Mouse (Mus musculus) embryonic facial prominence, embryonic 13.5 days (tissue): ENCODE data around the gene Prr12. TPM values are rescaled to one million over a fixed set of nuclear protein-coding genes. Genes with fewer than 3 reads are reported as not detected.
A peak's percentile ranks its signal among the peaks of the same experiment; 100 is the strongest.

Source experiments
- ATAC-seq: fragments of 200-750 bp; cut with Nextera tagmentation; 2 replicates; pipeline ENCODE4 v1.8.0; 2017; ENCODE audit warnings: low read depth; ENCODE audit not compliant: insufficient number of reproducible peaks, insufficient read depth, low FRiP score, low TSS enrichment
- H3K27ac ChIP-seq: fragments of 300-500 bp; sonication (generic); 2 replicates; pipeline ENCODE4 v1.5.1; 2015; ENCODE audit warnings: moderate library complexity, mild to moderate bottlenecking, inconsistent platforms
- H3K27me3 ChIP-seq: fragments of 300-500 bp; sonication (generic); 2 replicates; pipeline ENCODE4 v1.6.1; 2015; ENCODE audit warnings: mild to moderate bottlenecking, inconsistent platforms
- H3K36me3 ChIP-seq: fragments of 300-500 bp; sonication (generic); 2 replicates; pipeline ENCODE4 v1.6.1; 2015; ENCODE audit warnings: mild to moderate bottlenecking, inconsistent platforms
- H3K4me1 ChIP-seq: fragments of 300-500 bp; sonication (generic); 2 replicates; pipeline ENCODE4 v1.6.1; 2015; ENCODE audit warnings: inconsistent platforms
- H3K4me2 ChIP-seq: fragments of 300-500 bp; sonication (generic); 2 replicates; pipeline ENCODE4 v1.6.1; 2015; ENCODE audit warnings: moderate library complexity, mild to moderate bottlenecking, inconsistent platforms
- H3K4me3 ChIP-seq: fragments of 300-500 bp; sonication (generic); 2 replicates; pipeline ENCODE4 v1.5.1; 2015; ENCODE audit warnings: mild to moderate bottlenecking, inconsistent platforms
- H3K9ac ChIP-seq: fragments of 300-500 bp; sonication (generic); 2 replicates; pipeline ENCODE4 v1.6.1; 2015; ENCODE audit warnings: mild to moderate bottlenecking, inconsistent platforms
- H3K9me3 ChIP-seq: fragments of 300-500 bp; sonication (generic); 2 replicates; pipeline ENCODE4 v1.6.1; 2016; ENCODE audit warnings: inconsistent platforms
- WGBS: fragments of 180-500 bp; shearing (Covaris S2); methylation state at CpG from one replicate; pipeline ENCODE4 v1.1.7; 2015; ENCODE audit warnings: mixed read lengths; 5-methylcytosine and 5-hydroxymethylcytosine counted together
- polyA plus RNA-seq: library from polyadenylated mRNA; unstranded; fragments of >200 nt; fragmentation: Nextera tagmentation; extraction: Ambion mirVana; gene quantifications from 2 replicates; pipeline ENCODE4 v1.2.1, GENCODE M21; 2015

Gene Prr12
- polyA plus RNA-seq, 1 experiment from 2014 or later, result 15.7 TPM

- H3K36me3 ChIP-seq, result peaks cover 96% of the 10 kb centered on the region
- no peak for ATAC-seq
- no peak overlapping the region for H3K4me2 ChIP-seq
- H3K4me1 ChIP-seq, result no peaks in the 10 kb centered on the region
- no peaks in the 10 kb centered on the region for H3K9me3 ChIP-seq
- H3K27me3 ChIP-seq, result no peaks in the 10 kb centered on the region
- no peak overlapping the region for H3K4me3 ChIP-seq
- H3K27ac ChIP-seq, result no peak overlapping the region
- 91% methylated on average over 12 of the region's 12 CpGs for WGBS
- H3K9ac ChIP-seq, result no peak overlapping the region
Observed at GRCm38 (mm10) chr7:45006503-45006902, 46.2 kb downstream of the Prr12 start.

- no peaks in the 10 kb centered on the region for H3K4me1 ChIP-seq
- H3K9me3 ChIP-seq, result no peaks in the 10 kb centered on the region
- WGBS, result 90% methylated on average over 6 of the region's 6 CpGs
- no peak overlapping the region for H3K4me2 ChIP-seq
- ATAC-seq, result no peak
- peaks cover 98% of the 10 kb centered on the region for H3K36me3 ChIP-seq
- no peak overlapping the region for H3K4me3 ChIP-seq
- no peaks in the 10 kb centered on the region for H3K27me3 ChIP-seq
- 0 out of 2 replicates have a peak overlapping the region, but pooled peaks have one; percentile 16 for H3K27ac ChIP-seq
- H3K9ac ChIP-seq, result peak overlapping the region; percentile 47; the same call in 1 of the 2 replicates
Observed at GRCm38 (mm10) chr7:45005321-45005992, 47.2 kb downstream of the Prr12 start.

- 62% methylated on average over 3 of the region's 3 CpGs for WGBS
- no peak overlapping the region for H3K4me2 ChIP-seq
- H3K4me3 ChIP-seq, result no peak overlapping the region
- no peaks in the 10 kb centered on the region for H3K9me3 ChIP-seq
- peaks cover 98% of the 10 kb centered on the region for H3K36me3 ChIP-seq
- H3K4me1 ChIP-seq, result peaks cover 2% of the 10 kb centered on the region
- no peak overlapping the region for H3K27ac ChIP-seq
- H3K9ac ChIP-seq, result no peak overlapping the region
- no peaks in the 10 kb centered on the region for H3K27me3 ChIP-seq
- ATAC-seq, result no peak
Observed at GRCm38 (mm10) chr7:45004546-45004945, 48.1 kb downstream of the Prr12 start.

GRCm38 (mm10) chr7:45002440-45002839 is 50.2 kb downstream of the Prr12 start:
- Histone ChIP-seq H3K36me3 (peaks cover 79% of the 10 kb centered on the region), H3K4me2 (no peak overlapping the region), H3K4me1 (peaks cover 14% of the 10 kb centered on the region), H3K27me3 (no peaks in the 10 kb centered on the region), H3K9me3 (no peaks in the 10 kb centered on the region), H3K9ac (no peak overlapping the region), H3K4me3 (no peak overlapping the region), H3K27ac (no peak overlapping the region)
- ATAC-seq, result no peak
- WGBS, result 91% methylated on average over 7 of the region's 7 CpGs

- peak overlapping the region; percentile 7; the same call in 1 of the 2 replicates for H3K4me3 ChIP-seq
- 0 out of 2 replicates have a peak overlapping the region, but pooled peaks have one; percentile 40 for H3K9ac ChIP-seq
- peaks cover 64% of the 10 kb centered on the region for H3K36me3 ChIP-seq
- H3K27me3 ChIP-seq, result no peaks in the 10 kb centered on the region
- H3K9me3 ChIP-seq, result no peaks in the 10 kb centered on the region
- peaks cover 25% of the 10 kb centered on the region for H3K4me1 ChIP-seq
- WGBS, result 87% methylated on average over 21 of the region's 21 CpGs
- no peak overlapping the region for H3K27ac ChIP-seq
- no peak for ATAC-seq
- H3K4me2 ChIP-seq, result no peak overlapping the region
Observed at GRCm38 (mm10) chr7:45000539-45001114, 52.1 kb downstream of the Prr12 start.

GRCm38 (mm10) chr7:44999753-45000152 is 52.9 kb downstream of the Prr12 start:
- Histone ChIP-seq H3K36me3 (peaks cover 66% of the 10 kb centered on the region), H3K4me3 (peak overlapping the region; percentile 73; the same call in 1 of the 2 replicates), H3K4me2 (peak overlapping the region; percentile 95; the same call in 1 of the 2 replicates), H3K9ac (0 out of 2 replicates have a peak overlapping the region, but pooled peaks have one; percentile 40), H3K27ac (no peak overlapping the region), H3K9me3 (no peaks in the 10 kb centered on the region), H3K27me3 (no peaks in the 10 kb centered on the region), H3K4me1 (peaks cover 27% of the 10 kb centered on the region)
- WGBS, result 73% methylated on average over 11 of the region's 11 CpGs
- ATAC-seq, result no peak

GRCm38 (mm10) chr7:44998501-44998955 is 54.2 kb downstream of the Prr12 start, which contains the start of gene Bcl2l12:
Gene Bcl2l12 (minus strand): TSS chr7:44998712.
- WGBS, result 1% methylated on average over 18 of the region's 18 CpGs
- Histone ChIP-seq H3K4me1 (peaks cover 27% of the 10 kb centered on the region), H3K36me3 (peaks cover 66% of the 10 kb centered on the region), H3K4me3 (peak within 1 kb of the TSS; percentile 73), H3K27ac (peak within 1 kb of the TSS; percentile 89), H3K9ac (peak within 1 kb of the TSS; percentile 92), H3K27me3 (no peaks in the 10 kb centered on the region), H3K4me2 (peak within 1 kb of the TSS; percentile 95), H3K9me3 (no peaks in the 10 kb centered on the region)
- no peak for ATAC-seq

- Histone ChIP-seq H3K4me1 (peaks cover 27% of the 10 kb centered on the region), H3K36me3 (peaks cover 66% of the 10 kb centered on the region), H3K9me3 (no peaks in the 10 kb centered on the region), H3K27ac (peak overlapping the region; percentile 89), H3K4me2 (peak overlapping the region; percentile 95), H3K4me3 (peak overlapping the region; percentile 73), H3K9ac (peak overlapping the region; percentile 92), H3K27me3 (no peaks in the 10 kb centered on the region)
- WGBS, result 2% methylated on average over 15 of the region's 15 CpGs
- ATAC-seq, result no peak
Observed at GRCm38 (mm10) chr7:44997940-44998428, 54.7 kb downstream of the Prr12 start.

GRCm38 (mm10) chr7:44997231-44997939 is 55.3 kb downstream of the Prr12 start, which contains the start of gene Irf3:
Gene Irf3 (plus strand): TSS chr7:44997648.
- Histone ChIP-seq H3K27me3 (no peaks in the 10 kb centered on the region), H3K36me3 (peaks cover 66% of the 10 kb centered on the region), H3K27ac (peak within 1 kb of the TSS; percentile 89), H3K4me3 (peak within 1 kb of the TSS; percentile 73), H3K9me3 (no peaks in the 10 kb centered on the region), H3K4me2 (peak within 1 kb of the TSS; percentile 95), H3K9ac (peak within 1 kb of the TSS; percentile 92), H3K4me1 (peaks cover 27% of the 10 kb centered on the region)
- under 1% methylated on average over 43 of the region's 43 CpGs for WGBS
- peak; percentile 87 for ATAC-seq

GRCm38 (mm10) chr7:44996672-44997071 is 56.0 kb downstream of the Prr12 start:
- Histone ChIP-seq H3K9me3 (no peaks in the 10 kb centered on the region), H3K36me3 (peaks cover 66% of the 10 kb centered on the region), H3K9ac (peak overlapping the region; percentile 92), H3K27ac (peak overlapping the region; percentile 89), H3K4me1 (peaks cover 27% of the 10 kb centered on the region), H3K4me2 (peak overlapping the region; percentile 95), H3K4me3 (peak overlapping the region; percentile 73), H3K27me3 (no peaks in the 10 kb centered on the region)
- WGBS, result 15% methylated on average over 10 of the region's 10 CpGs
- no peak for ATAC-seq
